Mouse (Mus musculus) C2C12 (cell line): ENCODE results near the gene Epn2. TPM values are rescaled to one million over a fixed set of nuclear protein-coding genes. Genes with fewer than 3 reads are reported as not detected.

Experiments used
- H3K27me3 ChIP-seq: one replicate; pipeline ENCODE4 v1.6.1; 2011; ENCODE audit not compliant: control insufficient read depth, insufficient read depth, insufficient read length
- H3K36me3 ChIP-seq: one replicate; pipeline ENCODE4 v1.6.1; 2011; ENCODE audit not compliant: control insufficient read depth, insufficient read depth
- H3K4me3 ChIP-seq: one replicate; pipeline ENCODE4 v1.5.1; 2011; ENCODE audit warnings: mild to moderate bottlenecking, control low read depth; ENCODE audit not compliant: poor library complexity, insufficient read depth, severe bottlenecking
- H3K79me2 ChIP-seq: one replicate; pipeline ENCODE4 v1.6.1; 2011; ENCODE audit not compliant: control insufficient read depth, insufficient read depth
- H3K79me3 ChIP-seq: one replicate; pipeline ENCODE4 v1.6.1; 2011; ENCODE audit warnings: low read depth, control low read depth
- H3ac ChIP-seq: one replicate; pipeline ENCODE3; 2011; ENCODE audit warnings: low read depth; ENCODE audit not compliant: control insufficient read depth, insufficient read length
- CEBPB ChIP-seq: IDR thresholded peaks from one replicate; pipeline ENCODE4 v1.6.1; 2011; ENCODE audit warnings: low read depth, mild to moderate bottlenecking, control low read depth, moderate library complexity
- CTCF ChIP-seq: IDR thresholded peaks from one replicate; pipeline ENCODE4 v1.5.1; 2011; ENCODE audit not compliant: control insufficient read depth, insufficient read depth, insufficient read length
- FOSL1 ChIP-seq: IDR thresholded peaks from one replicate; pipeline ENCODE4 v1.8.0; 2011; ENCODE audit warnings: mild to moderate bottlenecking, low read length; ENCODE audit not compliant: poor library complexity, insufficient read depth, severe bottlenecking
- MAX ChIP-seq: IDR thresholded peaks from one replicate; pipeline ENCODE4 v1.6.1; 2011; ENCODE audit warnings: mild to moderate bottlenecking, control low read depth
- MYOD1 ChIP-seq: IDR thresholded peaks from one replicate; pipeline ENCODE4 v1.6.1; 2011; ENCODE audit warnings: low read depth; ENCODE audit not compliant: control insufficient read depth, insufficient read length
- MYOG ChIP-seq: IDR thresholded peaks from one replicate; pipeline ENCODE4 v1.6.1; 2011; ENCODE audit not compliant: control insufficient read depth, insufficient read length; ENCODE audit errors: extremely low read depth
- USF1 ChIP-seq: IDR thresholded peaks from one replicate; pipeline ENCODE4 v1.6.1; 2011; ENCODE audit warnings: low read depth, mild to moderate bottlenecking, control low read depth, moderate library complexity
- polyA plus RNA-seq: library from polyadenylated mRNA; unstranded; fragments of >200 nt; fragmentation: generic; extraction: Trizol; gene quantifications from one replicate; pipeline ENCODE4 v1.2.1, GENCODE M21; 2012; ENCODE audit warnings: missing spikeins

Epn2 gene
- polyA plus RNA-seq, 1 experiment: 21.1 TPM

DNA sequence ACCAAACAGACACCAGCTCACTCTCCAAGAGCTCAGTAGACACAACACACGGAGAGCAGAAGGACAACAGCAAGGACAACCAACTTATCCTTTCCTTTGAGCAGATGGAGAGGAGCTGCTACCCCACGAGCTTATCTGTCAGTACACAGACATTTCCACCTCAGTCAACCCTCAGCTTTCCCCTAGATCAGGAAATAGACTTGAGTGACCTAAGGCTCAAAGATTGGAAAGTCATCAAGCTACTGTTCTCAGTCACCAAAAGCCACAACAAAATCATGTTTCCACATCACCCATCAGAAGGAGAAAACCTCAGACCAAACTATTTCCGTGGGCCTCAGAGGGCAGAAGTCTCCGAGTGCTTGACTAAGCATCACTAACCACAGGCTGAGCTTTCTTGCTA lies 15.5 kb downstream of the Epn2 start:
- Histone ChIP-seq H3K79me3 (peaks cover 77% of the 10 kb centered on the region), H3K27me3 (no peaks in the 10 kb centered on the region), H3K79me2 (peaks cover 97% of the 10 kb centered on the region), H3K4me3 (no peak overlapping the region), H3ac (no peak overlapping the region), H3K36me3 (peaks cover 3% of the 10 kb centered on the region)
- TF ChIP-seq MYOD1 (no peak), CEBPB (peak; percentile 71), CTCF (no peak), FOSL1 (no peak)

DNA sequence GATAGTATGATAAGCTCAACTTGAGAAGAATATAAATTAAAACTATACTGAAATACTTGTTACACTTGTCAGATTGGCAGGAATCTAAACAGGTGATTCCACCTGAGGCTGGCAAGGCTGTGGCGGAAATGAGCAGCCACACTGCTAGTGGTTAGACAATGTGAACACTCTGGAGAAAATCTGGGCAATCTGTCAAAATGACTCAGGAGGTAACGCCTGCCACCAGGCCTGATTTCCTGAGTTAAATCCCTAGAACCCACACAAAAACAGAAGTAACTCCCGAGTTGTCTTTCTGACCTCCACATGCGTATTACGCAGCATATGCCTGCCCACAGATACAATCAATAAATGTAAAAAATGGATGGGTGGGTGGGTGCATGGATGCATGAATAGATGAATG lies 17.1 kb downstream of the Epn2 start:
- Histone ChIP-seq H3ac (no peak overlapping the region), H3K79me2 (peaks cover 97% of the 10 kb centered on the region), H3K36me3 (peaks cover 8% of the 10 kb centered on the region), H3K4me3 (no peak overlapping the region), H3K27me3 (no peaks in the 10 kb centered on the region), H3K79me3 (peaks cover 64% of the 10 kb centered on the region)
- no peak for TF ChIP-seq MYOG
- TF ChIP-seq MAX: no peak
- TF ChIP-seq CTCF: no peak
- no peak for TF ChIP-seq USF1
- no peak for TF ChIP-seq FOSL1
- TF ChIP-seq CEBPB: no peak
- no peak for TF ChIP-seq MYOD1

DNA sequence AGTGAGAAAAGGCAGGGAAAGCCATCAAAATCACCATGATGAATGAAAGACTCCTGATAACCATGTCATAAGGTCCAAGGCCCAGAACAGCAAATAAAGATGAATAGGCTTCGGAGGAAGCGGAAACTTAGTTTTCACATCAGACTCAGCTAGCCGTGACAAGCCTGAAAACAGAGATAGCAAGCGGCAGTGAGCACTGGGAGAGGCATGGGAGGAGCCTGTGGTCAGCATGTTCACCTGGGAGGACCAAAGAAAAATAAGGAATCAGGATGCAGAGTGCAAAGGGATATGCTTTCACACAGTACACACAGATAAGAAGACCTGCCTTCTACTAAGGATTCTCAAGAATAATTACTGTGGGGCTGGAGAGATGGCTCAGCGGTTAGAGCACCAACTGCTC lies 19.9 kb downstream of the Epn2 start:
- peaks cover 97% of the 10 kb centered on the region for H3K79me2 ChIP-seq
- TF ChIP-seq FOSL1: no peak
- TF ChIP-seq MYOD1: no peak
- TF ChIP-seq MYOG: no peak
- no peak for TF ChIP-seq MAX
- no peak for TF ChIP-seq CEBPB
- TF ChIP-seq USF1: no peak
- no peak for TF ChIP-seq CTCF
- peaks cover 21% of the 10 kb centered on the region for H3K36me3 ChIP-seq
- H3K4me3 ChIP-seq: no peak overlapping the region
- peaks cover 53% of the 10 kb centered on the region for H3K79me3 ChIP-seq
- no peaks in the 10 kb centered on the region for H3K27me3 ChIP-seq
- H3ac ChIP-seq: no peak overlapping the region

GRCm38 (mm10) chr11:61553015-61553754 lies 26.3 kb downstream of the Epn2 start:
- no peak overlapping the region for H3ac ChIP-seq
- TF ChIP-seq MYOG: no peak
- TF ChIP-seq MYOD1: no peak
- no peak for TF ChIP-seq MAX
- TF ChIP-seq CTCF: no peak
- no peak for TF ChIP-seq CEBPB
- no peak for TF ChIP-seq USF1
- peaks cover 18% of the 10 kb centered on the region for H3K36me3 ChIP-seq
- H3K27me3 ChIP-seq: no peaks in the 10 kb centered on the region
- H3K79me3 ChIP-seq: peaks cover 43% of the 10 kb centered on the region
- peaks cover 96% of the 10 kb centered on the region for H3K79me2 ChIP-seq
- H3K4me3 ChIP-seq: no peak overlapping the region

- TF ChIP-seq FOSL1 (no peak), USF1 (no peak), MAX (no peak), CTCF (no peak), MYOD1 (no peak), MYOG (no peak), CEBPB (no peak)
- Histone ChIP-seq H3K36me3 (peaks cover 20% of the 10 kb centered on the region), H3K79me2 (peaks cover 95% of the 10 kb centered on the region), H3K27me3 (no peaks in the 10 kb centered on the region), H3K4me3 (no peak overlapping the region), H3K79me3 (peaks cover 40% of the 10 kb centered on the region), H3ac (no peak overlapping the region)
Observed at GRCm38 (mm10) chr11:61550631-61551030, 28.9 kb downstream of the Epn2 start.

DNA sequence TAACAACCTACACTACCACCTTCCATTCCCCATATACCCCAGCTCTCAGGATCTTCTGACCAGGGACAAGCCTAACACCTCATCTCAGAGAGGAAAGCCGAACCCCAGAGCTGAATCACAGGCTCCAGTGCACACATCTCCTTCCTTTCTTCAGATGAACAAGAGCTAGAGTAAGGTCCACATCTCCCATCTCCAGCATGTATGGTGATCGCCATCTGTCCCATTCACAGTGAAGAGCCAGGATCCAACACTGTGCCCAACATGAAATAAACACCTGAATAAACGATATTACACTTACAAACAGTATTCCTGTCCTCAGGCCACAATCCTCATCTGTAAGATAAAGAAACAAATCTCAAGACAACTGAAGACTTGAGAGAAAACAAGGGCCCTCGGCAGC lies 31.8 kb downstream of the Epn2 start:
- H3K4me3 ChIP-seq: no peak overlapping the region
- H3K36me3 ChIP-seq: peaks cover 40% of the 10 kb centered on the region
- no peaks in the 10 kb centered on the region for H3K27me3 ChIP-seq
- peaks cover 35% of the 10 kb centered on the region for H3K79me3 ChIP-seq
- H3ac ChIP-seq: no peak overlapping the region
- H3K79me2 ChIP-seq: peaks cover 92% of the 10 kb centered on the region
- TF ChIP-seq FOSL1 (no peak), MYOG (no peak)
